Mouse (Mus musculus): ENCODE measurements around the gene Haus7. TPM values are rescaled to one million over a fixed set of nuclear protein-coding genes. Genes with fewer than 3 reads are reported as not detected.
"Not testable (repeated sequence)": the region's sequence is repeated elsewhere in the genome, so short reads cannot be mapped to it uniquely, and the experiment has no call there.

Gene Haus7
- polyA plus RNA-seq, 1 experiment, result 18.6 TPM

DNA sequence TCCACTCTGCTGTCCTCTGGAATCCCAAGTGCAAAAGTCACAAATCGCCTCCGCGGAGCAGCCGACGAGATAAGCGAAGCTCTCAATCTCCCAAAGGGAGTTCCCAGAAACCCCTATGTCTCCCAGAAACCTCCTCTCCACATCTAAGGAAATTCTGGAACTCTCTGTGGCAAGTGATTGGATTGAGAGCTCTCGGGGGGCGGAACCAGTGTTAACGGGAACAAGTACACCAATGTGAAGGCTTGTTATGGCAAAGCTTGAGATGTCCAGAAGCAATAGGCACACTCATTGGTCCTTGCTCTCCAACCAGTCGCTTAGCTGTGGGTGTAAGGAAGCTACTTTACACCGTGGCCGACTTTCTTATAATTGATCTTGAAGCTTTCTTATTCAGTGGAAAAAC lies 57.2 kb downstream of the Haus7 start:
- Histone ChIP-seq H3K27me3 (ENCODE audit: control insufficient read depth, insufficient read depth, low read length) (no peaks in the 10 kb centered on the region), H3K27ac (ENCODE audit: insufficient read depth, low read length) (no peak overlapping the region), H3K4me1 (ENCODE audit: control insufficient read depth, insufficient read depth, low read length) (no peaks in the 10 kb centered on the region), H3K4me3 (replicated peaks; ENCODE audit: insufficient read depth, low read depth, low read length) (no peak overlapping the region)
- TF ChIP-seq POLR2A (IDR thresholded peaks at IDR 0.05; ENCODE audit: borderline replicate concordance, insufficient read depth, low read length), result no peak
- TF ChIP-seq CTCF (IDR thresholded peaks at IDR 0.05; ENCODE audit: borderline replicate concordance, insufficient read depth, low read depth, low read length), result no peak
- DNase-seq, result no peak
- 96% methylated on average over 12 of the region's 12 CpGs for WGBS

DNA sequence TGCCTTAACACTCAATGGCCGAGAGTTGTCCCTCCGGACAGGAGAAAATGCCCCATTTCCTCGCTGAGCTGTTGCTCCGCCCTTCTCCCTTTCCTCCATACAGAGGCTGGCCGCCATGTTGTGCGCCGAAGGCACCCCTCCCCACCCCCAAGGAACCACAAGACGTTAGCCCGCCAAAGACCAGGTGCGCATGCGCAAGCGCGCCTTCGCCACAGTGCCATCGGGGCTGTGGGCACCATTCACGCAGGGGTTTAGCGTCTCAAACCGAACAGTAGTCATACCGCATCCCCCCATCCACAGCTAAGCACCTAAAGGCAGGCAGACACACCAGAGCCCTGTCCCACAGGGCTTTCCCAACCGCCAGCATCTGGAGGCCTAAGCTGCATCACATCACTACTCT lies 57.9 kb downstream of the Haus7 start:
- DNase-seq, result no peak
- H3K4me1 ChIP-seq (ENCODE audit: control insufficient read depth, insufficient read depth, low read length), result no peaks in the 10 kb centered on the region
- no peak overlapping the region for H3K27ac ChIP-seq (ENCODE audit: insufficient read depth, low read length)
- H3K4me3 ChIP-seq (replicated peaks; ENCODE audit: insufficient read depth, low read depth, low read length), result no peak overlapping the region
- 91% methylated on average over 20 of the region's 20 CpGs for WGBS
- no peak for TF ChIP-seq CTCF (IDR thresholded peaks at IDR 0.05; ENCODE audit: borderline replicate concordance, insufficient read depth, low read depth, low read length)
- no peaks in the 10 kb centered on the region for H3K27me3 ChIP-seq (ENCODE audit: control insufficient read depth, insufficient read depth, low read length)

DNA sequence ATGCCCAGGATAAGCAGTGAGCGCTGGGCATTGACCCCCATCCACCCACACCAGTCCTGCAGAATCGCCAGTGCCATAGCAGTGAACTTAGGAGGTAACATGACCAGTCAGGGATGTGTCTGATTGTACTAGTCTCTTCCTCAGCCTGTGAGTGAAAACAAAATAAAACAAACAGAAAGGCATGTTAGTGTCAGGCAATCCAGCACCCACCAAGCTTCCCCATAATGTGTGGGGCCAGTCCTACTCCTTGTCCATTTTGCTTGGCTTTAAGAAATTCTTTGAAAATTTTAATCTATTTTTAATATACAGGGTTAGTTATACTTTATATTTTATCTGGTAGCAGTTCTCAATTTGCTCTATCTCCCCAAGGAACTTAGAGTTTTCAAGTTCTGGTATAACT lies 60.2 kb downstream of the Haus7 start, which contains the start of gene Gm18336:
Gene Gm18336 (minus strand): TSS at position 101 of the 400 bp plus-strand sequence.
- H3K4me3 ChIP-seq (replicated peaks; ENCODE audit: insufficient read depth, low read depth, low read length); H3K27me3 ChIP-seq (ENCODE audit: control insufficient read depth, insufficient read depth, low read length); H3K27ac ChIP-seq (ENCODE audit: insufficient read depth, low read length); DNase-seq; H3K4me1 ChIP-seq (ENCODE audit: control insufficient read depth, insufficient read depth, low read length): not testable (repeated sequence)
- 77% methylated on average over 2 of the region's 2 CpGs for WGBS

DNA sequence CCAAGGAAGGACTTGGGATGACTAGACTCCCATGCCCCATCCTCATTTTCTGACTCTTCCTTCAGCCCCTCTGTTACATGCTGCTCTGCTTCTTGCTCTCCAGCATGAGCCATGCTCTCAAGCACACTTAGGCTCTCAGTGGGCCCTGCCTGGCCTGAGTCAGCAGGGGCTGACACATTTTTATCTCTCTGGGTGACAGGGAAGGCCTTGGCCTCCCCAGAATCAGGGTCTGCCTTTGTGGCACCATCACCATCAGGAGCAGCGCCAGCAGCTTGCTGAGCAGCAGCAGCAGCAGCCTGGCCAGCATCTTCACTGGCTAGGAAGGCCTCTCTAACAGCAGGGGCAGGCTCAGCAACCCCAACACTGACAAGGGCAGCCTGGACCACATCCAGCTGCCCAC lies 62.4 kb downstream of the Haus7 start:
- Histone ChIP-seq H3K4me1 (ENCODE audit: control insufficient read depth, insufficient read depth, low read length) (no peaks in the 10 kb centered on the region), H3K4me3 (replicated peaks; ENCODE audit: insufficient read depth, low read depth, low read length) (no peak overlapping the region), H3K27ac (ENCODE audit: insufficient read depth, low read length) (no peak overlapping the region), H3K27me3 (ENCODE audit: control insufficient read depth, insufficient read depth, low read length) (no peaks in the 10 kb centered on the region)
- DNase-seq, result no peak
- TF ChIP-seq POLR2A (IDR thresholded peaks at IDR 0.05; ENCODE audit: borderline replicate concordance, insufficient read depth, low read length) (no peak), CTCF (IDR thresholded peaks at IDR 0.05; ENCODE audit: borderline replicate concordance, insufficient read depth, low read depth, low read length) (no peak)
- 38% methylated on average over 1 of the region's 1 CpGs for WGBS

DNA sequence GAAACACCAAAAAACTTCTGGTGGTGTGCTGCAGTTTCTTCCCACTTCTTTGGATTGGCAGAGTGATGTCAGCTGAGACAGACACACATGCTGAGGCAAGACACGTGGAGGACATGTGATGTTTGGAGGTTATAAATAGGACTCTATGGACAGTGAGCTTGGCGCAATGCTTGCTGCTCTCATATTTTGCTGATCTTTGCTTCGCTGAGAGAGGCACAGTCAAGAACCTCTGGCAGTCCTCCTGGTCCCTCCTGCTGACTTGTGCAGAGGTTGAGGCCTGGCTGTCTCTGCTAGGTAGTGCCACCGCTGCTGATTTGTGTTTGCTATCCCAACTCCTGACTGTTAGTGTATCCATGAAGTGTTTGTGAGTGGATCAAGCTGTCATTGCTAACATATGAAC lies 67.4 kb downstream of the Haus7 start:
- Histone ChIP-seq H3K4me1 (ENCODE audit: control insufficient read depth, insufficient read depth, low read length) (no peaks in the 10 kb centered on the region), H3K27ac (ENCODE audit: insufficient read depth, low read length) (no peak overlapping the region), H3K27me3 (ENCODE audit: control insufficient read depth, insufficient read depth, low read length) (no peaks in the 10 kb centered on the region), H3K4me3 (replicated peaks; ENCODE audit: insufficient read depth, low read depth, low read length) (no peak overlapping the region)
- DNase-seq, result no peak
- TF ChIP-seq POLR2A (IDR thresholded peaks at IDR 0.05; ENCODE audit: borderline replicate concordance, insufficient read depth, low read length) (no peak), CTCF (IDR thresholded peaks at IDR 0.05; ENCODE audit: borderline replicate concordance, insufficient read depth, low read depth, low read length) (no peak)
- 81% methylated on average over 4 of the region's 4 CpGs for WGBS

Other genes starting within 250 kb of the Haus7 start
- 0.29 and 0.54 TPM in 2 replicates for gene Xlr4b, start 244.7 kb downstream of the Haus7 start, polyA plus RNA-seq (2012; rRNA removed)
- gene F8a, start 230.8 kb downstream of the Haus7 start, polyA plus RNA-seq (2012; rRNA removed), result 17.1 and 17.6 TPM in 2 replicates
- gene Xlr4c, start 215.9 kb downstream of the Haus7 start, polyA plus RNA-seq (2012; rRNA removed), result not detected in 2 replicates
- 0.08 and 0.15 TPM in 2 replicates for gene Xlr3c, start 193.7 kb downstream of the Haus7 start, polyA plus RNA-seq (2012; rRNA removed)
- gene Xlr5a, start 166.1 kb downstream of the Haus7 start, polyA plus RNA-seq (2012; rRNA removed), result not detected in 2 replicates
- not detected in 2 replicates for gene Xlr5c, start 166.1 kb downstream of the Haus7 start, polyA plus RNA-seq (2012; rRNA removed)
- not detected in 2 replicates for gene Gm45015, start 122.2 kb downstream of the Haus7 start, polyA plus RNA-seq (2012; rRNA removed)
- 20.1 and 20.6 TPM in 2 replicates for gene Zfp275, start 116.4 kb downstream of the Haus7 start, polyA plus RNA-seq (2012; rRNA removed)
- 0.40 and 0.41 TPM in 2 replicates for gene Gm18336, start 60.3 kb downstream of the Haus7 start, polyA plus RNA-seq (2012; rRNA removed)
- gene Zfp92, start 47.9 kb downstream of the Haus7 start, polyA plus RNA-seq (2012; rRNA removed), result 0.55 and 0.61 TPM in 2 replicates
- 0.14 TPM in 1 of 2 replicates, not detected in the other for gene Trex2, start 23.7 kb downstream of the Haus7 start, polyA plus RNA-seq (2012; rRNA removed)
- 14.2 and 17.2 TPM in 2 replicates for gene Bgn, start 24.6 kb upstream of the Haus7 start, polyA plus RNA-seq (2012; rRNA removed)
- gene Atp2b3, start 44.0 kb upstream of the Haus7 start, polyA plus RNA-seq (2012; rRNA removed), result 113 and 144 TPM in 2 replicates
- gene Dusp9, start 180.4 kb upstream of the Haus7 start, polyA plus RNA-seq (2012; rRNA removed), result 0.43 and 0.52 TPM in 2 replicates
- gene Pnck, start 201.1 kb upstream of the Haus7 start, polyA plus RNA-seq (2012; rRNA removed), result 92.0 and 97.8 TPM in 2 replicates
- gene Slc6a8, start 214.1 kb upstream of the Haus7 start, polyA plus RNA-seq (2012; rRNA removed), result 165 and 166 TPM in 2 replicates

Data from cerebellum, adult 2 months (tissue).